Mouse (Mus musculus) spleen, embryonic (tissue): ENCODE results near the gene Rab11fip3.

Experiments
- CTCF ChIA-PET: fragments of 350-600 bp; sonication (Branson Sonifier 250); formaldehyde crosslinking; loops from one replicate; lab custom pipeline; 2022; lab: Charles Lee

Rab11fip3 gene

GRCm38 (mm10) chr17:25961566-25961965 is 107.8 kb downstream of the Rab11fip3 start:
- CTCF ChIA-PET: no interaction called here

- CTCF ChIA-PET: no interaction called here
These were observed 109.5 kb downstream of the Rab11fip3 start for GRCm38 (mm10) chr17:25959630-25960467.

GRCm38 (mm10) chr17:25958771-25959494 is 110.4 kb downstream of the Rab11fip3 start:
- CTCF ChIA-PET: no interaction called here

- CTCF ChIA-PET: no interaction called here
These were observed 111.7 kb downstream of the Rab11fip3 start for GRCm38 (mm10) chr17:25957586-25958051.

GRCm38 (mm10) chr17:25956631-25957030 is 112.7 kb downstream of the Rab11fip3 start:
- CTCF ChIA-PET: no interaction called here

- CTCF ChIA-PET: no interaction called here
These were observed 113.2 kb downstream of the Rab11fip3 start for GRCm38 (mm10) chr17:25956201-25956600.

- CTCF ChIA-PET: no interaction called here
These were observed 113.6 kb downstream of the Rab11fip3 start for GRCm38 (mm10) chr17:25955736-25956135.

GRCm38 (mm10) chr17:25954671-25955070 is 114.7 kb downstream of the Rab11fip3 start:
- CTCF ChIA-PET: no interaction called here

- CTCF ChIA-PET: no interaction called here
These were observed 116.2 kb downstream of the Rab11fip3 start for GRCm38 (mm10) chr17:25953161-25953560.

- CTCF ChIA-PET: no interaction called here
These were observed 117.3 kb downstream of the Rab11fip3 start, which contains the start of gene A930017K11Rik for GRCm38 (mm10) chr17:25951803-25952623. A930017K11Rik (minus strand) TSS chr17:25952565.

- CTCF ChIA-PET: no interaction called here
These were observed 118.0 kb downstream of the Rab11fip3 start for GRCm38 (mm10) chr17:25951225-25951802.

GRCm38 (mm10) chr17:25950706-25951105 is 118.6 kb downstream of the Rab11fip3 start:
- CTCF ChIA-PET: no interaction called here

- CTCF ChIA-PET: no interaction called here
These were observed 119.4 kb downstream of the Rab11fip3 start for GRCm38 (mm10) chr17:25949981-25950380.

GRCm38 (mm10) chr17:25948051-25948450 is 121.3 kb downstream of the Rab11fip3 start:
- CTCF ChIA-PET: interaction anchor here (0.7 kb wide), 1 partner anchor 38 kb away, joined by 3 read pairs; no protein-coding TSS in a partner anchor

GRCm38 (mm10) chr17:25947576-25947975 is 121.8 kb downstream of the Rab11fip3 start:
- CTCF ChIA-PET: no interaction called here

GRCm38 (mm10) chr17:25946891-25947290 is 122.5 kb downstream of the Rab11fip3 start:
- CTCF ChIA-PET: no interaction called here

GRCm38 (mm10) chr17:25946349-25946748 is 123.0 kb downstream of the Rab11fip3 start:
- CTCF ChIA-PET: no interaction called here

- CTCF ChIA-PET: no interaction called here
These were observed 123.7 kb downstream of the Rab11fip3 start for GRCm38 (mm10) chr17:25945517-25946155.

- CTCF ChIA-PET: interaction anchor here (0.6 to 0.7 kb wide), 5 partner anchors 21 to 301 kb away, joined by 3 to 9 read pairs (median 3); no protein-coding TSS in a partner anchor
These were observed 124.8 kb downstream of the Rab11fip3 start, which contains the start of the genes Pigq and Nhlrc4 for GRCm38 (mm10) chr17:25944366-25945163. Pigq (minus strand) TSS chr17:25944936. Nhlrc4 (minus strand) TSS chr17:25944961.
